Mouse (Mus musculus) urinary bladder, postnatal 4 days (tissue): ENCODE measurements around the gene Il1b.
A peak's percentile ranks its signal among the peaks of the same experiment; 100 is the strongest.

Experiments
- DNase-seq, 2 experiments: peaks; one replicate each; pipeline ENCODE4 v3.0.0; 2021 to 2022; ENCODE audit warnings: low spot score in 2 of 2

The Il1b gene

GRCm38 (mm10) chr2:129371039-129371438, at the start of gene Il1b:
Gene Il1b, minus strand, starts transcription at chr2:129371139.
- DNase-seq, result no peak

GRCm38 (mm10) chr2:129419361-129419880, 48.5 kb upstream of the Il1b start:
- no peak for DNase-seq

GRCm38 (mm10) chr2:129414593-129414992, 43.7 kb upstream of the Il1b start:
- DNase-seq, result no peak

- DNase-seq, result no peak
Measured at GRCm38 (mm10) chr2:129413488-129413887, 42.5 kb upstream of the Il1b start.

GRCm38 (mm10) chr2:129411651-129412050, 40.7 kb upstream of the Il1b start:
- DNase-seq, result no peak

- DNase-seq, result no peak
Measured at GRCm38 (mm10) chr2:129410344-129410743, 39.4 kb upstream of the Il1b start.

- DNase-seq, result peak; percentile 58 to 80
Measured at GRCm38 (mm10) chr2:129408476-129408875, 37.5 kb upstream of the Il1b start.

GRCm38 (mm10) chr2:129407596-129407995, 36.7 kb upstream of the Il1b start:
- DNase-seq, result no peak

GRCm38 (mm10) chr2:129406508-129406907, 35.6 kb upstream of the Il1b start:
- no peak for DNase-seq

- DNase-seq, result no peak
Measured at GRCm38 (mm10) chr2:129403786-129404185, 32.8 kb upstream of the Il1b start.

GRCm38 (mm10) chr2:129402330-129402729, 31.4 kb upstream of the Il1b start:
- DNase-seq, result no peak

GRCm38 (mm10) chr2:129401803-129402202, 30.9 kb upstream of the Il1b start:
- DNase-seq, result no peak

GRCm38 (mm10) chr2:129398176-129398575, 27.2 kb upstream of the Il1b start:
- no peak for DNase-seq

GRCm38 (mm10) chr2:129393524-129393923, 22.6 kb upstream of the Il1b start:
- no peak for DNase-seq

- no peak for DNase-seq
Measured at GRCm38 (mm10) chr2:129390161-129390560, 19.2 kb upstream of the Il1b start.

- no peak for DNase-seq
Measured at GRCm38 (mm10) chr2:129389323-129389722, 18.4 kb upstream of the Il1b start.

GRCm38 (mm10) chr2:129385331-129385730, 14.4 kb upstream of the Il1b start:
- no peak for DNase-seq

- DNase-seq, result no peak
Measured at GRCm38 (mm10) chr2:129384272-129384660, 13.3 kb upstream of the Il1b start.

- DNase-seq, result peak in 1 of 2 experiments; percentile 31
Measured at GRCm38 (mm10) chr2:129383512-129384271, 12.8 kb upstream of the Il1b start.

GRCm38 (mm10) chr2:129380746-129381474, 10.0 kb upstream of the Il1b start:
- DNase-seq, result no peak

GRCm38 (mm10) chr2:129380211-129380610, 9.3 kb upstream of the Il1b start:
- no peak for DNase-seq

- DNase-seq, result no peak
Measured at GRCm38 (mm10) chr2:129373307-129373706, 2.4 kb upstream of the Il1b start.

- no peak for DNase-seq
Measured at GRCm38 (mm10) chr2:129369615-129370014, 1.3 kb downstream of the Il1b start.
